In genomic region chr6:5725611-5726236, GRCm38 (mm10) we compare ENCODE assay signal across 8 mouse cellular contexts. TPM values are rescaled to one million over a fixed set of nuclear protein-coding genes. Genes with fewer than 3 reads are reported as not detected.
DNase-seq lines count a peak whose midpoint lies in the region; ATAC-seq lines count a peak whose summit lies in the region.

Gene Dync1i1, plus strand, starts transcription at chr6:5725639.

- no peaks in the 10 kb centered on the region for H3K27me3 ChIP-seq in hindbrain, embryonic 14.5 days (ENCODE audit: control insufficient read depth, insufficient read depth, low read length)

- peak; percentile 18 for DNase-seq in adrenal gland, adult 8-10 months
- peak; percentile 78 to 84 for DNase-seq in cerebellum, postnatal 36 days
- DNase-seq in frontal cortex, postnatal 36 days (ENCODE audit: low spot score in 2 of 2), result peak; percentile 70 to 76
- peak; percentile 53 for DNase-seq in hindbrain, embryonic 14.5 days (ENCODE audit: low spot score)
- DNase-seq in left cerebral cortex, adult 9 months (ENCODE audit: low spot score in 2 of 2), result peak; percentile 52 to 74
- peak; percentile 70 to 75 for DNase-seq in right cerebral cortex, postnatal 36 days (ENCODE audit: low spot score in 2 of 2)

- no peaks in the 10 kb centered on the region for H3K9me3 ChIP-seq in hindbrain, embryonic 14.5 days (ENCODE audit: control insufficient read depth, low read length)

- H3K4me2 ChIP-seq in hindbrain, embryonic 14.5 days (replicated peaks), result peak within 1 kb of the TSS; percentile 94

- WGBS in hindbrain, embryonic 14.5 days, result 1% methylated on average over 33 of the region's 40 CpGs

- no peak within 1 kb of the TSS for H3K27ac ChIP-seq in hindbrain, embryonic 14.5 days

- peaks cover 11% of the 10 kb centered on the region; the same call in 1 of the 2 replicates for H3K4me1 ChIP-seq in hindbrain, embryonic 14.5 days (replicated peaks; ENCODE audit: control insufficient read depth, insufficient read depth, low read length)

- no peaks in the 10 kb centered on the region for H3K36me3 ChIP-seq in hindbrain, embryonic 14.5 days (replicated peaks; ENCODE audit: control insufficient read depth, insufficient read depth)

- ATAC-seq in hindbrain, embryonic 14.5 days (ENCODE audit: low FRiP score), result peak; percentile 87
- ATAC-seq in megakaryocyte-erythroid progenitor cell, adult 5-6 weeks (replicated peaks; ENCODE audit: low FRiP score, low TSS enrichment, poor library complexity, severe bottlenecking), result 0 out of 2 replicates have a peak, but pooled peaks have one; percentile 30
- ATAC-seq in inflammation-experienced regulatory T-cells, adult 6 months, result no peak

- H3K9ac ChIP-seq in hindbrain, embryonic 14.5 days, result peak within 1 kb of the TSS; percentile 68

- H3K4me3 ChIP-seq in hindbrain, embryonic 14.5 days (replicated peaks; ENCODE audit: low read length), result peak within 1 kb of the TSS; percentile 55

RNA-seq across cellular contexts. Expression of gene Dync1i1, which starts in this region (rescaled TPM):
- 1 to 10 TPM; 2.4 to 2.8 (median 2.5) TPM for total RNA-seq in adrenal gland, adult 8-10 months (2022)
- 24.6 and 33.0 TPM in 2 replicates for polyA plus RNA-seq in hindbrain, embryonic 14.5 days (2014; fragmentation: Nextera tagmentation; extraction: Ambion mirVana)
- total RNA-seq in megakaryocyte-erythroid progenitor cell, adult 5-6 weeks (2014; fragmentation: Nextera tagmentation), result not detected in 2 replicates
- not detected in 2 replicates for total RNA-seq in megakaryocyte-erythroid progenitor cell, adult 5-6 weeks (2017)
- not detected for polyA plus RNA-seq in inflammation-experienced regulatory T-cells, adult 6 months (2017; shearing (Covaris generic))

Comparison
In these comparisons a context has a peak if more than half of its experiments do, and no peak if none do; other contexts are left out.
1. RNA of gene Dync1i1 (polyA plus RNA-seq): 24.6 to 33.0 TPM in hindbrain, embryonic 14.5 days; not detected in inflammation-experienced regulatory T-cells, adult 6 months; every median in the first group is over 10 times any median in the second.
2. Peak in ATAC-seq in megakaryocyte-erythroid progenitor cell, adult 5-6 weeks; RNA of the gene not detected or under 1 TPM.
3. DNase-seq: peak in every context shown above with its lines; median percentile 81 in cerebellum, postnatal 36 days; 73 in frontal cortex, postnatal 36 days; 72 in right cerebral cortex, postnatal 36 days; 63 in left cerebral cortex, adult 9 months; 53 in hindbrain, embryonic 14.5 days; 18 in adrenal gland, adult 8-10 months.